Mouse (Mus musculus) ES-E14 (cell line): ENCODE measurements at regions not wholly inside any gene's neighbourhood (a gene's known extent, or its start where the extent isn't known, plus 50 kb on each side); places are given as distances from the start of the nearest gene placed in this dataset.

ENCODE experiments used
- CHD2 ChIP-seq: IDR thresholded peaks from 2 replicates; pipeline ENCODE4 v1.6.1; 2014; ENCODE audit warnings: mild to moderate bottlenecking, low read depth, low read length, inconsistent platforms
- HCFC1 ChIP-seq: IDR thresholded peaks from 2 replicates; pipeline ENCODE4 v1.6.1; 2012; ENCODE audit warnings: low read length, inconsistent platforms, borderline replicate concordance; ENCODE audit not compliant: insufficient read depth
- MAFK ChIP-seq: IDR thresholded peaks from 2 replicates; pipeline ENCODE4 v1.6.1; 2014; ENCODE audit warnings: mild to moderate bottlenecking, low read depth, low read length, inconsistent platforms; ENCODE audit not compliant: insufficient read depth
- ZC3H11A ChIP-seq: IDR thresholded peaks from 2 replicates; pipeline ENCODE4 v1.6.1; 2012; ENCODE audit warnings: low read depth, mild to moderate bottlenecking, inconsistent platforms, low read length, borderline replicate concordance
- ZNF384 ChIP-seq: IDR thresholded peaks from 2 replicates; pipeline ENCODE4 v1.6.1; 2012; ENCODE audit warnings: low read depth, low read length, inconsistent platforms

- TF ChIP-seq ZNF384 (no peak), HCFC1 (no peak), MAFK (no peak), CHD2 (no peak), ZC3H11A (no peak)
Measured at GRCm38 (mm10) chr1:150167172-150167571, 67.3 kb downstream of the Ptgs2 start.
